Mouse (Mus musculus): ENCODE results near the gene Kcmf1. TPM values are rescaled to one million over a fixed set of nuclear protein-coding genes. Genes with fewer than 3 reads are reported as not detected.

Kcmf1 gene
- 56.7 TPM for polyA plus RNA-seq (2012; fragmentation: generic; extraction: Trizol)
- long read RNA-seq, experiment 1, transcript Kcmf1-201 (7 exons, 3,251 nt), result major isoform, 8 of 16 reads
- long read RNA-seq, experiment 1, partial matches to known transcripts, result 2 of 16 reads
- long read RNA-seq, experiment 1, other reads (novel, unspliced or antisense), result 6 of 16 reads
- long read RNA-seq, experiment 2, transcript Kcmf1-201 (7 exons, 3,251 nt), result major isoform, 18 of 20 reads
- long read RNA-seq, experiment 2, partial matches to known transcripts, result 1 of 20 reads
- long read RNA-seq, experiment 2, other reads (novel, unspliced or antisense), result 1 of 20 reads

- H3K79me2 ChIP-seq (ENCODE audit: control insufficient read depth, insufficient read depth), result peaks cover 55% of the 10 kb centered on the region
- H3K4me3 ChIP-seq (ENCODE audit: insufficient read depth, poor library complexity, severe bottlenecking), result peak within 1 kb of the TSS; percentile 79
- H3ac ChIP-seq (ENCODE audit: control insufficient read depth, insufficient read length, low read depth), result peak within 1 kb of the TSS; percentile 98
- H3K27me3 ChIP-seq (ENCODE audit: control insufficient read depth, insufficient read depth, insufficient read length), result no peaks in the 10 kb centered on the region
- H3K36me3 ChIP-seq (ENCODE audit: control insufficient read depth, insufficient read depth), result peaks cover 19% of the 10 kb centered on the region
- H3K79me3 ChIP-seq (ENCODE audit: low read depth), result peaks cover 39% of the 10 kb centered on the region
- TF ChIP-seq MAX (IDR thresholded peaks at IDR 0.05), result peak; percentile 35
- no peak for TF ChIP-seq FOSL1 (IDR thresholded peaks at IDR 0.05; ENCODE audit: insufficient read depth, low read length, poor library complexity, severe bottlenecking)
- TF ChIP-seq USF1 (IDR thresholded peaks at IDR 0.05; ENCODE audit: low read depth), result no peak
- no peak for TF ChIP-seq CEBPB (IDR thresholded peaks at IDR 0.05; ENCODE audit: low read depth)
- no peak for TF ChIP-seq CTCF (IDR thresholded peaks at IDR 0.05; ENCODE audit: control insufficient read depth, insufficient read depth, insufficient read length)
Observed at GRCm38 (mm10) chr6:72899781-72900681, at the start of gene Kcmf1. Kcmf1 (minus strand) TSS chr6:72899979.

GRCm38 (mm10) chr6:72949161-72949756 lies 49.5 kb upstream of the Kcmf1 start:
- TF ChIP-seq MYOG (IDR thresholded peaks at IDR 0.05; ENCODE audit: control insufficient read depth, extremely low read depth, insufficient read length) (no peak), MYOD1 (IDR thresholded peaks at IDR 0.05; ENCODE audit: control insufficient read depth, insufficient read length, low read depth) (no peak), CTCF (IDR thresholded peaks at IDR 0.05; ENCODE audit: control insufficient read depth, insufficient read depth, insufficient read length) (no peak), USF1 (IDR thresholded peaks at IDR 0.05; ENCODE audit: low read depth) (no peak), FOSL1 (IDR thresholded peaks at IDR 0.05; ENCODE audit: insufficient read depth, low read length, poor library complexity, severe bottlenecking) (no peak), MAX (IDR thresholded peaks at IDR 0.05) (no peak), CEBPB (IDR thresholded peaks at IDR 0.05; ENCODE audit: low read depth) (no peak)
- Histone ChIP-seq H3ac (ENCODE audit: control insufficient read depth, insufficient read length, low read depth) (no peak overlapping the region), H3K79me2 (ENCODE audit: control insufficient read depth, insufficient read depth) (no peaks in the 10 kb centered on the region), H3K4me3 (ENCODE audit: insufficient read depth, poor library complexity, severe bottlenecking) (no peak overlapping the region), H3K36me3 (ENCODE audit: control insufficient read depth, insufficient read depth) (no peaks in the 10 kb centered on the region), H3K79me3 (ENCODE audit: low read depth) (no peaks in the 10 kb centered on the region), H3K27me3 (ENCODE audit: control insufficient read depth, insufficient read depth, insufficient read length) (no peaks in the 10 kb centered on the region)

- Histone ChIP-seq H3K79me3 (ENCODE audit: low read depth) (no peaks in the 10 kb centered on the region), H3K27me3 (ENCODE audit: control insufficient read depth, insufficient read depth, insufficient read length) (no peaks in the 10 kb centered on the region), H3K36me3 (ENCODE audit: control insufficient read depth, insufficient read depth) (no peaks in the 10 kb centered on the region), H3K79me2 (ENCODE audit: control insufficient read depth, insufficient read depth) (no peaks in the 10 kb centered on the region), H3K4me3 (ENCODE audit: insufficient read depth, poor library complexity, severe bottlenecking) (no peak overlapping the region), H3ac (ENCODE audit: control insufficient read depth, insufficient read length, low read depth) (no peak overlapping the region)
- TF ChIP-seq MYOD1 (IDR thresholded peaks at IDR 0.05; ENCODE audit: control insufficient read depth, insufficient read length, low read depth) (no peak), CEBPB (IDR thresholded peaks at IDR 0.05; ENCODE audit: low read depth) (no peak), MYOG (IDR thresholded peaks at IDR 0.05; ENCODE audit: control insufficient read depth, extremely low read depth, insufficient read length) (no peak), FOSL1 (IDR thresholded peaks at IDR 0.05; ENCODE audit: insufficient read depth, low read length, poor library complexity, severe bottlenecking) (no peak), USF1 (IDR thresholded peaks at IDR 0.05; ENCODE audit: low read depth) (no peak)
Observed at GRCm38 (mm10) chr6:72948392-72948791, 48.6 kb upstream of the Kcmf1 start.

- H3K4me3 ChIP-seq (ENCODE audit: insufficient read depth, poor library complexity, severe bottlenecking), result no peak overlapping the region
- no peaks in the 10 kb centered on the region for H3K79me2 ChIP-seq (ENCODE audit: control insufficient read depth, insufficient read depth)
- TF ChIP-seq MYOD1 (IDR thresholded peaks at IDR 0.05; ENCODE audit: control insufficient read depth, insufficient read length, low read depth), result no peak
- TF ChIP-seq MYOG (IDR thresholded peaks at IDR 0.05; ENCODE audit: control insufficient read depth, extremely low read depth, insufficient read length), result no peak
- TF ChIP-seq MAX (IDR thresholded peaks at IDR 0.05), result no peak
- no peak for TF ChIP-seq CTCF (IDR thresholded peaks at IDR 0.05; ENCODE audit: control insufficient read depth, insufficient read depth, insufficient read length)
- no peak for TF ChIP-seq FOSL1 (IDR thresholded peaks at IDR 0.05; ENCODE audit: insufficient read depth, low read length, poor library complexity, severe bottlenecking)
- no peak for TF ChIP-seq CEBPB (IDR thresholded peaks at IDR 0.05; ENCODE audit: low read depth)
- no peak for TF ChIP-seq USF1 (IDR thresholded peaks at IDR 0.05; ENCODE audit: low read depth)
- no peaks in the 10 kb centered on the region for H3K79me3 ChIP-seq (ENCODE audit: low read depth)
- no peak overlapping the region for H3ac ChIP-seq (ENCODE audit: control insufficient read depth, insufficient read length, low read depth)
- no peaks in the 10 kb centered on the region for H3K27me3 ChIP-seq (ENCODE audit: control insufficient read depth, insufficient read depth, insufficient read length)
- H3K36me3 ChIP-seq (ENCODE audit: control insufficient read depth, insufficient read depth), result no peaks in the 10 kb centered on the region
Observed at GRCm38 (mm10) chr6:72947960-72948359, 48.2 kb upstream of the Kcmf1 start.

- no peak overlapping the region for H3ac ChIP-seq (ENCODE audit: control insufficient read depth, insufficient read length, low read depth)
- H3K27me3 ChIP-seq (ENCODE audit: control insufficient read depth, insufficient read depth, insufficient read length), result no peaks in the 10 kb centered on the region
- no peaks in the 10 kb centered on the region for H3K79me2 ChIP-seq (ENCODE audit: control insufficient read depth, insufficient read depth)
- no peaks in the 10 kb centered on the region for H3K79me3 ChIP-seq (ENCODE audit: low read depth)
- no peaks in the 10 kb centered on the region for H3K36me3 ChIP-seq (ENCODE audit: control insufficient read depth, insufficient read depth)
- TF ChIP-seq CTCF (IDR thresholded peaks at IDR 0.05; ENCODE audit: control insufficient read depth, insufficient read depth, insufficient read length) (peak; percentile 53), CEBPB (IDR thresholded peaks at IDR 0.05; ENCODE audit: low read depth) (no peak)
- H3K4me3 ChIP-seq (ENCODE audit: insufficient read depth, poor library complexity, severe bottlenecking), result no peak overlapping the region
Observed at GRCm38 (mm10) chr6:72940493-72940892, 40.7 kb upstream of the Kcmf1 start.
